Mouse (Mus musculus) thymus, postnatal 36 days (tissue): Measurements from ENCODE around the gene Atp6v0a2.

Experiments used
- DNase-seq, 2 experiments: peaks; one replicate each; pipeline ENCODE4 v3.0.0; 2022; ENCODE audit warnings: mixed read lengths in 2 of 2

The Atp6v0a2 gene

GRCm38 (mm10) chr5:124637300-124637699 lies 8.9 kb downstream of the Atp6v0a2 start:
- DNase-seq: peak; percentile 75 to 86

GRCm38 (mm10) chr5:124637836-124638235 lies 9.5 kb downstream of the Atp6v0a2 start:
- peak; percentile 48 to 61 for DNase-seq

GRCm38 (mm10) chr5:124713741-124714140 lies 85.4 kb downstream of the Atp6v0a2 start:
- DNase-seq: no peak

- no peak for DNase-seq
Observed at GRCm38 (mm10) chr5:124715135-124715534, 86.8 kb downstream of the Atp6v0a2 start.

GRCm38 (mm10) chr5:124717969-124718368 lies 89.6 kb downstream of the Atp6v0a2 start:
- no peak for DNase-seq

- DNase-seq: no peak
Observed at GRCm38 (mm10) chr5:124718396-124718795, 90.0 kb downstream of the Atp6v0a2 start.

GRCm38 (mm10) chr5:124723125-124723524 lies 94.7 kb downstream of the Atp6v0a2 start:
- DNase-seq: no peak

GRCm38 (mm10) chr5:124724997-124725396 lies 96.6 kb downstream of the Atp6v0a2 start, which contains the start of gene Dnah10:
Dnah10 (plus strand) TSS chr5:124725085.
- peak in 1 of 2 experiments; percentile 10 for DNase-seq

GRCm38 (mm10) chr5:124729662-124730206 lies 101.4 kb downstream of the Atp6v0a2 start:
- no peak for DNase-seq

- no peak for DNase-seq
Observed at GRCm38 (mm10) chr5:124733961-124734360, 105.6 kb downstream of the Atp6v0a2 start.

- peak in 1 of 2 experiments; percentile 11 for DNase-seq
Observed at GRCm38 (mm10) chr5:124741898-124742599, 113.7 kb downstream of the Atp6v0a2 start.

GRCm38 (mm10) chr5:124743841-124744240 lies 115.5 kb downstream of the Atp6v0a2 start:
- no peak for DNase-seq

GRCm38 (mm10) chr5:124746220-124746619 lies 117.8 kb downstream of the Atp6v0a2 start:
- DNase-seq: no peak

- DNase-seq: no peak
Observed at GRCm38 (mm10) chr5:124748296-124748695, 119.9 kb downstream of the Atp6v0a2 start.

GRCm38 (mm10) chr5:124751656-124752055 lies 123.3 kb downstream of the Atp6v0a2 start:
- DNase-seq: no peak

GRCm38 (mm10) chr5:124761011-124761410 lies 132.6 kb downstream of the Atp6v0a2 start:
- peak; percentile 35 for DNase-seq

GRCm38 (mm10) chr5:124761787-124762186 lies 133.4 kb downstream of the Atp6v0a2 start:
- no peak for DNase-seq
